Mouse (Mus musculus): Measurements from ENCODE around the gene Clta. TPM values are rescaled to one million over a fixed set of nuclear protein-coding genes. Genes with fewer than 3 reads are reported as not detected.

The Clta gene
- total and polyA plus RNA-seq, 3 experiments, result 108 to 483 (median 437) TPM

GRCm38 (mm10) chr4:44023681-44024080 is 19.4 kb downstream of the Clta start:
- TF ChIP-seq POLR2AphosphoS5 (IDR thresholded peaks at IDR 0.05; ENCODE audit: insufficient replicate concordance, low read depth, low read length), result no peak
- no peak for TF ChIP-seq CTCF (IDR thresholded peaks at IDR 0.05; ENCODE audit: low read depth, low read length)
- no peak for TF ChIP-seq GATA2 (IDR thresholded peaks at IDR 0.05; ENCODE audit: borderline replicate concordance, low read depth, low read length)
- H3K27me3 ChIP-seq (ENCODE audit: insufficient read depth, low read length), result no peaks in the 10 kb centered on the region
- DNase-seq (ENCODE audit: low spot score), result no peak
- H3K36me3 ChIP-seq (replicated peaks), result peaks cover 100% of the 10 kb centered on the region
- H3K9me3 ChIP-seq (replicated peaks), result no peaks in the 10 kb centered on the region
- H3K4me1 ChIP-seq (ENCODE audit: insufficient read depth, low read depth, low read length), result peaks cover 8% of the 10 kb centered on the region; the same call in 1 of the 2 replicates
- H3K4me3 ChIP-seq (ENCODE audit: low read depth, low read length), result no peak overlapping the region
- ATAC-seq (ENCODE audit: extremely low read depth, insufficient number of reproducible peaks, low FRiP score, poor library complexity, severe bottlenecking), result no peak

GRCm38 (mm10) chr4:44024241-44024640 is 20.0 kb downstream of the Clta start:
- Histone ChIP-seq H3K4me1 (ENCODE audit: insufficient read depth, low read depth, low read length) (peaks cover 8% of the 10 kb centered on the region; the same call in 1 of the 2 replicates), H3K4me3 (ENCODE audit: low read depth, low read length) (no peak overlapping the region), H3K27me3 (ENCODE audit: insufficient read depth, low read length) (no peaks in the 10 kb centered on the region), H3K36me3 (replicated peaks) (peaks cover 100% of the 10 kb centered on the region), H3K9me3 (replicated peaks) (no peaks in the 10 kb centered on the region)
- DNase-seq (ENCODE audit: low spot score), result no peak
- ATAC-seq (ENCODE audit: extremely low read depth, insufficient number of reproducible peaks, low FRiP score, poor library complexity, severe bottlenecking), result no peak
- TF ChIP-seq CTCF (IDR thresholded peaks at IDR 0.05; ENCODE audit: low read depth, low read length) (no peak), GATA1 (IDR thresholded peaks at IDR 0.05; ENCODE audit: borderline replicate concordance, low read length) (no peak), TAL1 (conservative IDR thresholded peaks at IDR 0.05; ENCODE audit: low read depth, low read length) (no peak), POLR2AphosphoS5 (IDR thresholded peaks at IDR 0.05; ENCODE audit: insufficient replicate concordance, low read depth, low read length) (no peak), GATA2 (IDR thresholded peaks at IDR 0.05; ENCODE audit: borderline replicate concordance, low read depth, low read length) (no peak)

DNA sequence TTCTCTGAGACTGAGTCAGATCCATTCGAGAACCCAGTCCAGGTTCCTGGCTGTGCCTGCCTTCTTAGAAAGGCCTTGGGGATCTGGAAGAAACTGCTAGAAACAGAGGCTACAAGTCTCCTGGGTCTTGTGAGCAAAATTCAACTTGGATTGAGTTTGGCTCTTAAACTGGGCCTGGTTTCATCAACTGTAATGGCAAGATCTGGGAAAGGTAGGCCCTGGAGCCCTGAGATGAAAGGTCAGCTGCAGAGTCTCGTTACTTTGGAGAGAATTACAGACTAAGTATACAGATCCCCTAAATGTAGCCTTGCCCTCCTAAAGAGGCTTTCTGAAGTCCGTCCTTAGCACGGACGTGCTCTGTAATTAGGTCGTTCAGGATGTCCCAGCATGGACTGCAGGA is 21.3 kb downstream of the Clta start:
- DNase-seq (ENCODE audit: low spot score) (no peak), ATAC-seq (ENCODE audit: extremely low read depth, insufficient number of reproducible peaks, low FRiP score, poor library complexity, severe bottlenecking) (no peak)
- H3K9me3 ChIP-seq (replicated peaks), result no peaks in the 10 kb centered on the region
- TF ChIP-seq TAL1 (conservative IDR thresholded peaks at IDR 0.05; ENCODE audit: low read depth, low read length), result no peak
- TF ChIP-seq GATA2 (IDR thresholded peaks at IDR 0.05; ENCODE audit: borderline replicate concordance, low read depth, low read length), result no peak
- TF ChIP-seq POLR2AphosphoS5 (IDR thresholded peaks at IDR 0.05; ENCODE audit: insufficient replicate concordance, low read depth, low read length), result no peak
- TF ChIP-seq CTCF (IDR thresholded peaks at IDR 0.05; ENCODE audit: low read depth, low read length), result no peak
- no peak for TF ChIP-seq GATA1 (IDR thresholded peaks at IDR 0.05; ENCODE audit: borderline replicate concordance, low read length)
- H3K4me3 ChIP-seq (ENCODE audit: low read depth, low read length), result no peak overlapping the region
- H3K27me3 ChIP-seq (ENCODE audit: insufficient read depth, low read length), result no peaks in the 10 kb centered on the region
- peaks cover 100% of the 10 kb centered on the region for H3K36me3 ChIP-seq (replicated peaks)
- H3K4me1 ChIP-seq (ENCODE audit: insufficient read depth, low read depth, low read length), result peaks cover 19% of the 10 kb centered on the region

DNA sequence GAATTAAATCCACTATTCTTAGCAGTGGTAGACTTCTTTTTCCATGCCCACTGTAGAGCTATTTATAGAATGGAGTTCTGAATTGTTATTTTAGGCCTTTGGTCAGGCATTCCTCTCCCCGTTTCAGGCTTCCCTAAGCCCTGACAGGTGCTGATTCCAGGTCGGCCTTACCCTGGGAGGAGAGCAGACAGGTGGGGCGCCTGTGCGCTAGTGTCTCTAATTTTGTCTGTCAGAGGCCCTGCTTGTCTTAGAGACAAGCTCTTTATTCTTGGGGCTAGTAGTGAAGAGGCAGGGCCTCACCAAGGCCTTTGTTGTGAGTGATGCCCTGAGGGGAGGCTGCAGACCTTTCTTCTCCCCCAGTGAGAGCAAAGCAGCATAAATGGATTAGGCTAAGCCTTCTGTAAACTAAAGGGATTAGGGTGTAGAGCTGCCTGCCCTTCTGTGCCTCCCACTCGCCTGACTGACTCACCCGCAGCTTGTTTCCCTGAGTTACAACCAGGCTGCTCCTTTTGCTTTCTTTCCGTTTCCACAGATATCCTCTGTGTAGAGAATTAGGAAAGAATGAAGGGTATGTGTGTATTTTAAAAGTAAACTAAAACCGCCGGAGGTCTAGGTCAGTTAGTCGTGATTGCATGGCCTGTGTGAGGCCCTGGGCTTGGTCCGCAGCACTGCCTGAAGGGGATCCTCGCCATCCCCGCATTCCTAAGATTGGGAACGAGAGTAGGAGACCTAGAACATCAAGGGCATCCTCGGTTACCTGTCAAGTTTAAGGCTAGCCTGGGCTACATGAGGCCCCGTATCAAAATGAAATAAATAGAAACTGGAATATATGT is 24.3 kb downstream of the Clta start:
- H3K9me3 ChIP-seq (replicated peaks), result no peaks in the 10 kb centered on the region
- H3K36me3 ChIP-seq (replicated peaks), result peaks cover 100% of the 10 kb centered on the region
- H3K27me3 ChIP-seq (ENCODE audit: insufficient read depth, low read length), result no peaks in the 10 kb centered on the region
- H3K4me3 ChIP-seq (ENCODE audit: low read depth, low read length), result no peak overlapping the region
- DNase-seq (ENCODE audit: low spot score), result no peak
- no peak for ATAC-seq (ENCODE audit: extremely low read depth, insufficient number of reproducible peaks, low FRiP score, poor library complexity, severe bottlenecking)
- TF ChIP-seq GATA2 (IDR thresholded peaks at IDR 0.05; ENCODE audit: borderline replicate concordance, low read depth, low read length), result no peak
- peaks cover 30% of the 10 kb centered on the region for H3K4me1 ChIP-seq (ENCODE audit: insufficient read depth, low read depth, low read length)

DNA sequence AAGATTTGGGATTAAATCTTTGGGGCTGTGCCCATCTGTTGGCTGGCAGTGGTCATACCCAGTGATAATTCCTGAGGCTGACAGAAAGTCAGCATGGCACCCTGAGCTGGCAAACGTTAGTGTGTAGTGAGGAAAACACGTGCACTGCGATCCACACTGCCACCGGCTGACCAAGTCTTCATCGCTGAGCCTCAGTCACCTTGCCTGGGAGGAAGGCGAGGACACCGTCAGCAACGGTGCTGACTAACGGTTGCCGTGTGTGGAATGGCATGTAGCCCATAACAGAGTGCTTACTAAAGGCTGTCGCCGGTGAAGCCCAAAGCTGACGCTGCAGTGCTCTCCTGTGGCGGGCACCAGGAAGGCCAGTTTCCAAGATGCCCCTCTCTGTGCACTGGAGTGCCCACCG is 25.4 kb downstream of the Clta start:
- Histone ChIP-seq H3K4me3 (ENCODE audit: low read depth, low read length) (no peak overlapping the region; the same call in 1 of the 2 replicates), H3K36me3 (replicated peaks) (peaks cover 97% of the 10 kb centered on the region), H3K9me3 (replicated peaks) (no peaks in the 10 kb centered on the region), H3K4me1 (ENCODE audit: insufficient read depth, low read depth, low read length) (peaks cover 30% of the 10 kb centered on the region), H3K27me3 (ENCODE audit: insufficient read depth, low read length) (no peaks in the 10 kb centered on the region)
- no peak for DNase-seq (ENCODE audit: low spot score)
- no peak for ATAC-seq (ENCODE audit: extremely low read depth, insufficient number of reproducible peaks, low FRiP score, poor library complexity, severe bottlenecking)
- no peak for TF ChIP-seq GATA1 (IDR thresholded peaks at IDR 0.05; ENCODE audit: borderline replicate concordance, low read length)
- no peak for TF ChIP-seq CTCF (IDR thresholded peaks at IDR 0.05; ENCODE audit: low read depth, low read length)
- TF ChIP-seq TAL1 (conservative IDR thresholded peaks at IDR 0.05; ENCODE audit: low read depth, low read length), result no peak
- TF ChIP-seq GATA2 (IDR thresholded peaks at IDR 0.05; ENCODE audit: borderline replicate concordance, low read depth, low read length), result no peak
- no peak for TF ChIP-seq POLR2AphosphoS5 (IDR thresholded peaks at IDR 0.05; ENCODE audit: insufficient replicate concordance, low read depth, low read length)

- TF ChIP-seq GATA1 (IDR thresholded peaks at IDR 0.05; ENCODE audit: borderline replicate concordance, low read length) (no peak), CTCF (IDR thresholded peaks at IDR 0.05; ENCODE audit: low read depth, low read length) (no peak)
- Histone ChIP-seq H3K27me3 (ENCODE audit: insufficient read depth, low read length) (no peaks in the 10 kb centered on the region), H3K4me3 (ENCODE audit: low read depth, low read length) (no peak overlapping the region), H3K36me3 (replicated peaks) (peaks cover 97% of the 10 kb centered on the region), H3K9me3 (replicated peaks) (no peaks in the 10 kb centered on the region), H3K4me1 (ENCODE audit: insufficient read depth, low read depth, low read length) (peaks cover 30% of the 10 kb centered on the region)
- DNase-seq (ENCODE audit: low spot score), result no peak
- no peak for ATAC-seq (ENCODE audit: extremely low read depth, insufficient number of reproducible peaks, low FRiP score, poor library complexity, severe bottlenecking)
Observed at GRCm38 (mm10) chr4:44031521-44031920, 27.3 kb downstream of the Clta start.

All from G1E (cell line).